Mouse (Mus musculus) myocyte (in vitro differentiated cells): ENCODE measurements around the gene Trappc13.

Experiments used
- E2F4 ChIP-seq: IDR thresholded peaks from one replicate; pipeline ENCODE4 v1.6.1; 2011; ENCODE audit warnings: mild to moderate bottlenecking, control low read depth, moderate library complexity; ENCODE audit not compliant: insufficient read depth
- MAX ChIP-seq: IDR thresholded peaks from one replicate; pipeline ENCODE4 v1.6.1; 2011; ENCODE audit warnings: low read depth, mild to moderate bottlenecking, control low read depth
- POLR2A ChIP-seq: IDR thresholded peaks from one replicate; pipeline ENCODE4 v1.6.1; 2011; ENCODE audit warnings: low read depth, mild to moderate bottlenecking, control low read depth, moderate library complexity; ENCODE audit not compliant: insufficient read length
- REST ChIP-seq: IDR thresholded peaks from one replicate; pipeline ENCODE4 v1.6.1; 2011; ENCODE audit warnings: mild to moderate bottlenecking, control low read depth, moderate library complexity; ENCODE audit not compliant: insufficient read depth, insufficient read length
- TCF12 ChIP-seq: IDR thresholded peaks from one replicate; pipeline ENCODE4 v1.6.1; 2011; ENCODE audit warnings: mild to moderate bottlenecking, control low read depth; ENCODE audit not compliant: poor library complexity, insufficient read depth, severe bottlenecking
- USF1 ChIP-seq: IDR thresholded peaks from one replicate; pipeline ENCODE4 v1.6.1; 2011; ENCODE audit warnings: low read depth, mild to moderate bottlenecking, control low read depth, moderate library complexity

- TF ChIP-seq POLR2A (no peak), TCF12 (no peak), USF1 (no peak), MAX (no peak), E2F4 (no peak), REST (no peak)
Measured at GRCm38 (mm10) chr13:104108651-104109287, 69.5 kb downstream of the Trappc13 start.
